Mouse (Mus musculus) intestine, embryonic 16.5 days (tissue): ENCODE data around the gene Camsap2. TPM values are rescaled to one million over a fixed set of nuclear protein-coding genes. Genes with fewer than 3 reads are reported as not detected.

ENCODE experiments used
- ATAC-seq: fragments of 200-750 bp; cut with Nextera tagmentation; 2 replicates; pipeline ENCODE4 v1.8.0; 2017; ENCODE audit warnings: moderate TSS enrichment, moderate library complexity
- H3K27ac ChIP-seq: fragments of 300-500 bp; sonication (generic); 2 replicates; pipeline ENCODE4 v1.5.1; 2014; ENCODE audit warnings: mild to moderate bottlenecking, low read length
- H3K27me3 ChIP-seq: fragments of 300-500 bp; sonication (generic); replicated peaks from 2 replicates; pipeline ENCODE4 v1.6.1; 2014; ENCODE audit warnings: low read length, control low read depth, mixed read lengths; ENCODE audit not compliant: control insufficient read depth, insufficient read depth
- H3K36me3 ChIP-seq: fragments of 300-500 bp; sonication (generic); 2 replicates; pipeline ENCODE4 v1.6.1; 2014; ENCODE audit warnings: low read length, control low read depth; ENCODE audit not compliant: control insufficient read depth, insufficient read depth
- H3K4me1 ChIP-seq: fragments of 300-500 bp; sonication (generic); 2 replicates; pipeline ENCODE4 v1.6.1; 2014; ENCODE audit warnings: low read length, control low read depth, mixed read lengths; ENCODE audit not compliant: control insufficient read depth, insufficient read depth
- H3K4me2 ChIP-seq: fragments of 300-500 bp; sonication (generic); 2 replicates; pipeline ENCODE4 v1.6.1; 2014; ENCODE audit warnings: low read depth, low read length, control low read depth
- H3K4me3 ChIP-seq: fragments of 300-500 bp; sonication (generic); 2 replicates; pipeline ENCODE4 v1.5.1; 2014; ENCODE audit warnings: mild to moderate bottlenecking, low read length
- H3K9ac ChIP-seq: fragments of 300-500 bp; sonication (generic); 2 replicates; pipeline ENCODE4 v1.6.1; 2014; ENCODE audit warnings: low read depth, low read length
- H3K9me3 ChIP-seq: fragments of 300-500 bp; sonication (generic); 2 replicates; pipeline ENCODE4 v1.6.1; 2016; ENCODE audit warnings: low read length, control low read depth; ENCODE audit not compliant: control insufficient read depth
- WGBS: fragments of 180-500 bp; shearing (Covaris S2); extraction: QIAGEN DNeasy Blood & Tissue Kit; methylation state at CpG from one replicate; pipeline ENCODE4 v1.1.7; 2014; 5-methylcytosine and 5-hydroxymethylcytosine counted together
- polyA plus RNA-seq: library from polyadenylated mRNA; unstranded; fragments of >200 nt; fragmentation: Nextera tagmentation; extraction: Ambion mirVana; gene quantifications from 2 replicates; pipeline ENCODE4 v1.2.1, GENCODE M21; 2015

Gene Camsap2
- polyA plus RNA-seq, result 3.7 and 3.9 TPM in 2 replicates

- peaks cover 16% of the 10 kb centered on the region for H3K4me1 ChIP-seq
- ATAC-seq, result peak; percentile 97
- no peaks in the 10 kb centered on the region for H3K9me3 ChIP-seq
- peak within 1 kb of the TSS; percentile 94 for H3K27ac ChIP-seq
- peak within 1 kb of the TSS; percentile 75 for H3K4me2 ChIP-seq
- H3K4me3 ChIP-seq, result peak within 1 kb of the TSS; percentile 90
- peak within 1 kb of the TSS; percentile 90 for H3K9ac ChIP-seq
- peaks cover 6% of the 10 kb centered on the region; the same call in 1 of the 2 replicates for H3K27me3 ChIP-seq
- whole genome bisulfite sequencing, result under 1% methylated on average over 117 of the region's 121 CpGs
- H3K36me3 ChIP-seq, result no peaks in the 10 kb centered on the region
These were observed at the start of gene Camsap2 for GRCm38 (mm10) chr1:136345454-136346372. Camsap2 (minus strand) TSS chr1:136346104.

- no peak overlapping the region for H3K4me2 ChIP-seq
- ATAC-seq, result no peak
- no peak overlapping the region for H3K27ac ChIP-seq
- 42% methylated on average over 5 of the region's 5 CpGs for whole genome bisulfite sequencing
- H3K4me1 ChIP-seq, result no peaks in the 10 kb centered on the region
- H3K9ac ChIP-seq, result no peak overlapping the region
- no peaks in the 10 kb centered on the region for H3K9me3 ChIP-seq
- H3K4me3 ChIP-seq, result no peak overlapping the region
- H3K36me3 ChIP-seq, result no peaks in the 10 kb centered on the region
- no peaks in the 10 kb centered on the region for H3K27me3 ChIP-seq
These were observed 49.2 kb upstream of the Camsap2 start for GRCm38 (mm10) chr1:136395073-136395472.

GRCm38 (mm10) chr1:136394506-136394905 is 48.6 kb upstream of the Camsap2 start:
- Histone ChIP-seq H3K9ac (no peak overlapping the region), H3K4me1 (no peaks in the 10 kb centered on the region), H3K4me2 (no peak overlapping the region), H3K36me3 (no peaks in the 10 kb centered on the region), H3K9me3 (no peaks in the 10 kb centered on the region), H3K27ac (no peak overlapping the region), H3K4me3 (no peak overlapping the region), H3K27me3 (no peaks in the 10 kb centered on the region)
- no peak; the same call in 1 of the 2 replicates for ATAC-seq
- WGBS, result 35% methylated on average over 10 of the region's 10 CpGs

GRCm38 (mm10) chr1:136386914-136387313 is 41.0 kb upstream of the Camsap2 start:
- H3K36me3 ChIP-seq, result no peaks in the 10 kb centered on the region
- no peak overlapping the region for H3K4me3 ChIP-seq
- H3K27ac ChIP-seq, result no peak overlapping the region
- H3K4me2 ChIP-seq, result no peak overlapping the region
- H3K4me1 ChIP-seq, result no peaks in the 10 kb centered on the region
- H3K27me3 ChIP-seq, result no peaks in the 10 kb centered on the region
- no peak overlapping the region for H3K9ac ChIP-seq
- ATAC-seq, result no peak
- H3K9me3 ChIP-seq, result no peaks in the 10 kb centered on the region
- WGBS, result 32% methylated on average over 5 of the region's 6 CpGs

GRCm38 (mm10) chr1:136381583-136381982 is 35.7 kb upstream of the Camsap2 start:
- Histone ChIP-seq H3K36me3 (no peaks in the 10 kb centered on the region), H3K9me3 (no peaks in the 10 kb centered on the region), H3K4me2 (no peak overlapping the region), H3K27me3 (0 out of 2 replicates have a peak, but pooled peaks cover 3% of the 10 kb centered on the region), H3K9ac (no peak overlapping the region), H3K4me3 (no peak overlapping the region), H3K27ac (0 out of 2 replicates have a peak overlapping the region, but pooled peaks have one; percentile 19), H3K4me1 (no peaks in the 10 kb centered on the region)
- ATAC-seq, result no peak
- WGBS, result 78% methylated on average over 5 of the region's 5 CpGs

GRCm38 (mm10) chr1:136381169-136381568 is 35.3 kb upstream of the Camsap2 start:
- no peak for ATAC-seq
- no peak overlapping the region for H3K4me2 ChIP-seq
- 63% methylated on average over 6 of the region's 6 CpGs for WGBS
- no peak overlapping the region for H3K9ac ChIP-seq
- no peaks in the 10 kb centered on the region for H3K9me3 ChIP-seq
- 0 out of 2 replicates have a peak, but pooled peaks cover 3% of the 10 kb centered on the region for H3K27me3 ChIP-seq
- no peaks in the 10 kb centered on the region for H3K36me3 ChIP-seq
- H3K27ac ChIP-seq, result 0 out of 2 replicates have a peak overlapping the region, but pooled peaks have one; percentile 19
- no peak overlapping the region for H3K4me3 ChIP-seq
- H3K4me1 ChIP-seq, result no peaks in the 10 kb centered on the region

GRCm38 (mm10) chr1:136380606-136381005 is 34.7 kb upstream of the Camsap2 start:
- 93% methylated on average over 8 of the region's 8 CpGs for WGBS
- Histone ChIP-seq H3K36me3 (no peaks in the 10 kb centered on the region), H3K27ac (no peak overlapping the region), H3K9ac (no peak overlapping the region), H3K9me3 (no peaks in the 10 kb centered on the region), H3K4me2 (no peak overlapping the region), H3K4me3 (no peak overlapping the region), H3K27me3 (peaks cover 3% of the 10 kb centered on the region; the same call in 1 of the 2 replicates), H3K4me1 (no peaks in the 10 kb centered on the region)
- no peak for ATAC-seq

- Histone ChIP-seq H3K36me3 (no peaks in the 10 kb centered on the region), H3K27ac (no peak overlapping the region), H3K4me2 (no peak overlapping the region), H3K9me3 (no peaks in the 10 kb centered on the region), H3K9ac (no peak overlapping the region), H3K4me3 (no peak overlapping the region), H3K27me3 (peaks cover 3% of the 10 kb centered on the region; the same call in 1 of the 2 replicates), H3K4me1 (no peaks in the 10 kb centered on the region)
- WGBS, result 86% methylated on average over 4 of the region's 4 CpGs
- no peak for ATAC-seq
These were observed 34.3 kb upstream of the Camsap2 start for GRCm38 (mm10) chr1:136380161-136380560.

GRCm38 (mm10) chr1:136379261-136379660 is 33.4 kb upstream of the Camsap2 start:
- Histone ChIP-seq H3K4me1 (no peaks in the 10 kb centered on the region), H3K9me3 (no peaks in the 10 kb centered on the region), H3K4me3 (no peak overlapping the region), H3K27ac (no peak overlapping the region), H3K27me3 (peaks cover 6% of the 10 kb centered on the region; the same call in 1 of the 2 replicates), H3K36me3 (no peaks in the 10 kb centered on the region), H3K4me2 (no peak overlapping the region), H3K9ac (no peak overlapping the region)
- no peak for ATAC-seq
- 90% methylated on average over 7 of the region's 7 CpGs for WGBS
